Mouse (Mus musculus) cortical plate, adult 2 months (tissue): ENCODE data around the gene Dennd5b.
A peak's percentile ranks its signal among the peaks of the same experiment; 100 is the strongest.

Experiments used
- CTCF ChIP-seq: fragments of 200-500 bp; IDR thresholded peaks from 2 replicates; pipeline ENCODE4 v1.5.1; 2011; ENCODE audit warnings: mild to moderate bottlenecking, control low read depth, low read length; ENCODE audit not compliant: insufficient read depth; ENCODE audit errors: extremely low read depth
- POLR2A ChIP-seq: fragments of 200-500 bp; IDR thresholded peaks from 2 replicates; pipeline ENCODE4 v1.6.1; 2011; ENCODE audit warnings: mild to moderate bottlenecking, low read length, control low read depth; ENCODE audit not compliant: insufficient read depth; ENCODE audit errors: extremely low read depth

- TF ChIP-seq POLR2A (peak; percentile 53), CTCF (no peak)
These were observed 1.1 kb downstream of the Dennd5b start for GRCm38 (mm10) chr6:149100174-149101075.
